Mouse (Mus musculus) mature B cell (primary cell): ENCODE measurements around the gene Tesc.

ENCODE experiments used
- in situ Hi-C: fragments of 300-500 bp; cut with MboI; formaldehyde crosslinking; loops from 2 replicates; pipeline ENCODE4 v1.14.3; 2019

The Tesc gene

GRCm38 (mm10) chr5:118108124-118108793, 80.7 kb downstream of the Tesc start:
- in situ Hi-C loops = no loop called here

GRCm38 (mm10) chr5:118108794-118109440, 81.4 kb downstream of the Tesc start:
- in situ Hi-C loops = no loop called here
